Mouse (Mus musculus): ENCODE data around the gene Fam189b. TPM values are rescaled to one million over a fixed set of nuclear protein-coding genes. Genes with fewer than 3 reads are reported as not detected.

Fam189b gene
- polyA plus RNA-seq, 1 experiment from 2014 or later = 49.9 TPM

- H3K36me3 ChIP-seq = peaks cover 12% of the 10 kb centered on the region
- no peaks in the 10 kb centered on the region for H3K27me3 ChIP-seq
- peak within 1 kb of the TSS; percentile 79 for H3K4me2 ChIP-seq
- WGBS = under 1% methylated on average over 21 of the region's 21 CpGs
- no peaks in the 10 kb centered on the region for H3K9me3 ChIP-seq
- peak within 1 kb of the TSS; percentile 79 for H3K9ac ChIP-seq
- H3K27ac ChIP-seq (replicated peaks) = peak within 1 kb of the TSS; percentile 92
- peak; percentile 6; the same call in 1 of the 2 replicates for ATAC-seq (ENCODE audit: low read depth)
- peak within 1 kb of the TSS; percentile 50 for H3K4me3 ChIP-seq
- peaks cover 64% of the 10 kb centered on the region for H3K4me1 ChIP-seq (replicated peaks)
Observed at GRCm38 (mm10) chr3:89226900-89227299, 44.0 kb downstream of the Fam189b start, which contains the start of gene Mtx1. Mtx1 (minus strand) TSS chr3:89227088.

- WGBS = 2% methylated on average over 41 of the region's 41 CpGs
- Histone ChIP-seq H3K27me3 (no peaks in the 10 kb centered on the region), H3K27ac (replicated peaks) (peak overlapping the region; percentile 92), H3K4me1 (replicated peaks) (peaks cover 64% of the 10 kb centered on the region), H3K36me3 (peaks cover 12% of the 10 kb centered on the region), H3K4me3 (peak overlapping the region; percentile 50), H3K4me2 (peak overlapping the region; percentile 79), H3K9me3 (no peaks in the 10 kb centered on the region), H3K9ac (peak overlapping the region; percentile 79)
- peak; percentile 67 for ATAC-seq (ENCODE audit: low read depth)
Observed at GRCm38 (mm10) chr3:89227307-89228179, 44.6 kb downstream of the Fam189b start.

- H3K9ac ChIP-seq = peak overlapping the region; percentile 79
- WGBS = under 1% methylated on average over 20 of the region's 20 CpGs
- H3K27ac ChIP-seq (replicated peaks) = peak overlapping the region; percentile 92
- H3K36me3 ChIP-seq = peaks cover 11% of the 10 kb centered on the region
- no peaks in the 10 kb centered on the region for H3K9me3 ChIP-seq
- peak; percentile 29; the same call in 1 of the 2 replicates for ATAC-seq (ENCODE audit: low read depth)
- no peaks in the 10 kb centered on the region for H3K27me3 ChIP-seq
- H3K4me2 ChIP-seq = peak overlapping the region; percentile 79
- H3K4me3 ChIP-seq = peak overlapping the region; percentile 50
- peaks cover 59% of the 10 kb centered on the region for H3K4me1 ChIP-seq (replicated peaks)
Observed at GRCm38 (mm10) chr3:89228180-89228549, 45.2 kb downstream of the Fam189b start.

DNA sequence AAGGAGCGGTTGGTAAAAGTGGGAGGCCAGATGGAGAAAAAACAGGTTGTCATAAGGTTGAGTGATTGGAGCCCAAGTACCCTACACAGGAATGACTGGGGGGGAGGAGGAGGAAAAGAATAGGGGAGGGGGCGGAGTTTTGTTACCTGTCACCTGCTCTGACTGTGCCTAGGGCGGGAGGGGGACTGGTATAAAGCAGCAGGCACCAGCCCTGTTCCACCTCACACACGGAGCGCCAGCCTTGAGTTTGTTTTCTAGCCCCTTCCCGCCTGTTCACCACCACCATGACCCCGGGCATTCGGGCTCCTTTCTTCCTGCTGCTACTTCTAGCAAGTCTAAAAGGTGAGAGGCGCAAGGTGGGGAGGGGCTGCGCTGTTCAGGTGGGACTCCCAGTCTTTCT, 45.9 kb downstream of the Fam189b start, which contains the start of gene Muc1:
Gene Muc1, plus strand, starts transcription at position 222 of the 400 bp plus-strand sequence.
- peak within 1 kb of the TSS; percentile 79 for H3K9ac ChIP-seq
- H3K27ac ChIP-seq (replicated peaks) = peak within 1 kb of the TSS; percentile 92
- ATAC-seq (ENCODE audit: low read depth) = no peak
- peaks cover 12% of the 10 kb centered on the region for H3K36me3 ChIP-seq
- WGBS = 35% methylated on average over 10 of the region's 10 CpGs
- H3K4me1 ChIP-seq (replicated peaks) = peaks cover 52% of the 10 kb centered on the region
- peak within 1 kb of the TSS; percentile 50 for H3K4me3 ChIP-seq
- peak within 1 kb of the TSS; percentile 79 for H3K4me2 ChIP-seq
- no peaks in the 10 kb centered on the region for H3K9me3 ChIP-seq
- H3K27me3 ChIP-seq = no peaks in the 10 kb centered on the region

GRCm38 (mm10) chr3:89229276-89229675, 46.3 kb downstream of the Fam189b start:
- H3K27me3 ChIP-seq = no peaks in the 10 kb centered on the region
- no peak overlapping the region for H3K27ac ChIP-seq (replicated peaks)
- no peak for ATAC-seq (ENCODE audit: low read depth)
- H3K4me3 ChIP-seq = no peak overlapping the region
- no peak overlapping the region for H3K9ac ChIP-seq
- H3K4me2 ChIP-seq = no peak overlapping the region
- 51% methylated on average over 4 of the region's 4 CpGs for WGBS
- H3K9me3 ChIP-seq = no peaks in the 10 kb centered on the region
- peaks cover 48% of the 10 kb centered on the region for H3K4me1 ChIP-seq (replicated peaks)
- H3K36me3 ChIP-seq = peaks cover 16% of the 10 kb centered on the region

DNA sequence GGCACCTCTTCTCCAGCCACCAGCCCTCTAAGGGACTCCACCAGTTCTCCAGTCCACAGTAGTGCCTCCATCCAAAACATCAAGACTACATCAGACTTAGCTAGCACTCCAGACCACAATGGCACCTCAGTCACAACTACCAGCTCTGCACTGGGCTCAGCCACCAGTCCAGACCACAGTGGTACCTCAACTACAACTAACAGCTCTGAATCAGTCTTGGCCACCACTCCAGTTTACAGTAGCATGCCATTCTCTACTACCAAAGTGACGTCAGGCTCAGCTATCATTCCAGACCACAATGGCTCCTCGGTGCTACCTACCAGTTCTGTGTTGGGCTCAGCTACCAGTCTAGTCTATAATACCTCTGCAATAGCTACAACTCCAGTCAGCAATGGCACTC, 47.6 kb downstream of the Fam189b start:
- Histone ChIP-seq H3K9me3 (no peaks in the 10 kb centered on the region), H3K9ac (no peak overlapping the region), H3K4me3 (no peak overlapping the region), H3K27me3 (no peaks in the 10 kb centered on the region), H3K36me3 (peaks cover 29% of the 10 kb centered on the region), H3K27ac (replicated peaks) (no peak overlapping the region), H3K4me2 (no peak overlapping the region), H3K4me1 (replicated peaks) (peaks cover 35% of the 10 kb centered on the region)
- WGBS = 94% methylated on average over 2 of the region's 2 CpGs
- ATAC-seq (ENCODE audit: low read depth) = no peak

- Histone ChIP-seq H3K36me3 (peaks cover 37% of the 10 kb centered on the region), H3K4me2 (no peak overlapping the region), H3K4me1 (replicated peaks) (peaks cover 27% of the 10 kb centered on the region), H3K9me3 (no peaks in the 10 kb centered on the region), H3K27me3 (no peaks in the 10 kb centered on the region), H3K27ac (replicated peaks) (no peak overlapping the region), H3K4me3 (no peak overlapping the region), H3K9ac (no peak overlapping the region)
- no peak for ATAC-seq (ENCODE audit: low read depth)
- WGBS = 79% methylated on average over 7 of the region's 7 CpGs
Observed at GRCm38 (mm10) chr3:89231345-89231744, 48.4 kb downstream of the Fam189b start.

- ATAC-seq (ENCODE audit: low read depth) = no peak
- H3K9me3 ChIP-seq = no peaks in the 10 kb centered on the region
- H3K27ac ChIP-seq (replicated peaks) = no peak overlapping the region
- H3K4me1 ChIP-seq (replicated peaks) = peaks cover 22% of the 10 kb centered on the region
- 79% methylated on average over 16 of the region's 16 CpGs for WGBS
- no peaks in the 10 kb centered on the region for H3K27me3 ChIP-seq
- no peak overlapping the region for H3K9ac ChIP-seq
- peaks cover 42% of the 10 kb centered on the region for H3K36me3 ChIP-seq
- H3K4me2 ChIP-seq = no peak overlapping the region
- H3K4me3 ChIP-seq = no peak overlapping the region
Observed at GRCm38 (mm10) chr3:89231772-89232275, 48.9 kb downstream of the Fam189b start.

DNA sequence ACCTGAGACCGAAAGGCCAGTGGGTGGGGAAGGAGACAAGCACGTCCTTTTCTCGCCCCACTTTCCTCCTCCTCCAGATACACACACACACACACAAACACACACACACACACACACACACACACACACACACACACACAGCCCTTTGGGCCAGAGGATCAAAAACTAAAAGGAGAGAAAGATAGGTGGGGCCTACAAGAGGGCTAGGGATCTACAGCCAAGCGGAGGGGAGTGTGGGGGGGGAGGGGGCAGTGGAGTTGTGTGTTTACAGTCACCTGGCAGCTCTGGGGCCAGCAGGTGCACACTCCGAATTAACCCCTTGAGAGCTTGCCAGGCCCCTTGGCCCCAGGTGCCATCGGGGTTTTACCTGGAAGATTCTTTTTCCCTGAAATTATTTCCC, 49.7 kb downstream of the Fam189b start:
- no peak overlapping the region for H3K9ac ChIP-seq
- H3K9me3 ChIP-seq = no peaks in the 10 kb centered on the region
- peaks cover 49% of the 10 kb centered on the region for H3K36me3 ChIP-seq
- WGBS = 82% methylated on average over 6 of the region's 6 CpGs
- no peak overlapping the region for H3K4me3 ChIP-seq
- no peak for ATAC-seq (ENCODE audit: low read depth)
- H3K27ac ChIP-seq (replicated peaks) = no peak overlapping the region
- H3K4me1 ChIP-seq (replicated peaks) = peaks cover 14% of the 10 kb centered on the region
- H3K27me3 ChIP-seq = no peaks in the 10 kb centered on the region
- no peak overlapping the region for H3K4me2 ChIP-seq

GRCm38 (mm10) chr3:89233562-89234110, 50.7 kb downstream of the Fam189b start:
- H3K9me3 ChIP-seq = no peaks in the 10 kb centered on the region
- H3K4me3 ChIP-seq = no peak overlapping the region
- H3K4me1 ChIP-seq (replicated peaks) = peaks cover 4% of the 10 kb centered on the region
- no peak for ATAC-seq (ENCODE audit: low read depth)
- no peak overlapping the region for H3K27ac ChIP-seq (replicated peaks)
- 84% methylated on average over 14 of the region's 14 CpGs for WGBS
- peaks cover 60% of the 10 kb centered on the region for H3K36me3 ChIP-seq
- H3K27me3 ChIP-seq = no peaks in the 10 kb centered on the region
- H3K9ac ChIP-seq = no peak overlapping the region
- no peak overlapping the region for H3K4me2 ChIP-seq

DNA sequence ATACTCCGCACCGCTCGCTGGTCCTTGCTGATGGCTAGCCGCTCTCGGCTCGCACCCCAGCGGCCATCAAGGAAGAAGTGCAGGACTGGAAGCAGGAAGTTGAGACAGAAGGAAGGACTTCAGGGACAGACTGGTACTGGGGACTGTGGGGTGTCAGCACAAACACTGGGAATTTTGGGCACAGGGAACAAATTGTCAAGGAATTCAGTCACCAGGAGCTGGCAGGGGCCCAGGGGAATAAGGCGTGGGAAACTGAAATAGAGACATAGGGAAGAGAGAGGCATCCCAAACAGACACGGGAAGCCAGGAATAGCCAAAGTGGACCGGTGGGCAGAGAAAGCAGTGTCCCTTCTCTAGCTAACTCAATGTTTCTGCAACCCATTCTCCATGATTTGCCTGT, 53.6 kb downstream of the Fam189b start:
- Histone ChIP-seq H3K27me3 (no peaks in the 10 kb centered on the region), H3K36me3 (peaks cover 88% of the 10 kb centered on the region), H3K4me1 (replicated peaks) (no peaks in the 10 kb centered on the region), H3K9ac (no peak overlapping the region), H3K9me3 (no peaks in the 10 kb centered on the region), H3K4me3 (no peak overlapping the region), H3K27ac (replicated peaks) (no peak overlapping the region), H3K4me2 (no peak overlapping the region)
- ATAC-seq (ENCODE audit: low read depth) = no peak
- WGBS = 93% methylated on average over 10 of the region's 10 CpGs

- no peak overlapping the region for H3K4me2 ChIP-seq
- 93% methylated on average over 21 of the region's 21 CpGs for WGBS
Observed at GRCm38 (mm10) chr3:89237682-89238081, 54.7 kb downstream of the Fam189b start.

More at GRCm38 (mm10) chr3:89237682-89238081, 54.7 kb downstream of the Fam189b start:
- Histone ChIP-seq H3K36me3 (peaks cover 99% of the 10 kb centered on the region), H3K9ac (no peak overlapping the region), H3K4me1 (replicated peaks) (peaks cover 7% of the 10 kb centered on the region), H3K27me3 (no peaks in the 10 kb centered on the region), H3K4me3 (no peak overlapping the region), H3K27ac (replicated peaks) (no peak overlapping the region), H3K9me3 (no peaks in the 10 kb centered on the region)
- ATAC-seq (ENCODE audit: low read depth) = no peak
